Mouse (Mus musculus): Measurements from ENCODE around the gene Abhd17a. TPM values are rescaled to one million over a fixed set of nuclear protein-coding genes. Genes with fewer than 3 reads are reported as not detected.

The Abhd17a gene
- 97.7 and 98.7 TPM in 2 replicates for total RNA-seq (2021)
- long read RNA-seq, experiment 1, transcript Abhd17a-201 (5 exons, 1,468 nt): major isoform, 206 of 304 reads
- long read RNA-seq, experiment 1, partial matches to known transcripts: 16 of 304 reads
- long read RNA-seq, experiment 1, other reads (novel, unspliced or antisense): 82 of 304 reads
- long read RNA-seq, experiment 2, transcript Abhd17a-201 (5 exons, 1,468 nt): major isoform, 128 of 262 reads
- long read RNA-seq, experiment 2, partial matches to known transcripts: 14 of 262 reads
- long read RNA-seq, experiment 2, other reads (novel, unspliced or antisense): 118 of 262 reads

DNA sequence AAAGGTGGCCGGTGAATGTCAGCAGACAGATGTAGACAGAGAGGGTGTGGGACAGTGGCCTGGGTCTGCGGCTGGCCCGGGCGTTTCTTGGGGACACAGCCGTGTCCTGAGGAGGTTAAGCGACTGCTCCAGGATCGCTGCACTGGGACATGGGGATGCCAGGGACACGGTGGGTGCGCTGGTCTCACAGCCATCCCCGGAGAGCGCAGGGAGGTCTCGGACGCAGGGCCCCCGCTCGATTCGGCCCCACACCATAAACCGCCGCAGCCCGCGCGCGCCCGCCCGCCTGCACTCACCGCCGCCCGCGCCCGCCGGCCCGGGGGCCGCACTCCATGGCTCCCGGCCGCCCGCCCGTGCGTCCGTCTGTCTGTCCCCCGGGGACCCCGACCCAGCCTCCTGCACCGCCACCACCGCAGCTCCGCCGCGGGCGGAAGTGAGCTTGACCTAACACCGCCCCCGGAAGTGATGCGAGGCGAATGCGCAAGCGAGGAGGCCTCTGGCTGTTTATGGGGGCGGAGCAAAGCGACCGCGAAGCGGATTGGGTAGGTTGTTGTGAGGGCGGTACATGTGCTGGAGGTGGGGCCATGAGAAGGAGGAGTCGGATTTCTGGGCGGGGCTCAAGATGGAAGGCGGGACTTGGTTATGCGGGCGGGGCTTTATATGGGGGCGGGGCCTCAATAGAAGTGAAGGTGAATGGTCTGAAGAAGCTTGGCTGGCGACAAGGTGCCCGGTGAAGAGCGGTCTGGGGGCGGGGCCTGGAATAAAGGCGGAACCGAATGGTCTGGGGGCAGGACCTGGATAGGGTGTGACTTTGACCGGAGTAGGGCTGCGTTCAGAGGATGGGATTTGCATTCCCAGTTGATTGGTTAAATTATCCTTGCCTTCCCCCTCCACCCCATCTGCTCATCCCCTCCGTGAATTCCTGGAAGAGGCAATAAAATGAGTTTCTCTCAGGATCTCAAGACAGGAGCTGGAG is at the start of gene Abhd17a:
TSS of gene Abhd17a (minus strand) at position 463 of the 976 bp plus-strand sequence.
- peak; percentile 99 for DNase-seq

DNA sequence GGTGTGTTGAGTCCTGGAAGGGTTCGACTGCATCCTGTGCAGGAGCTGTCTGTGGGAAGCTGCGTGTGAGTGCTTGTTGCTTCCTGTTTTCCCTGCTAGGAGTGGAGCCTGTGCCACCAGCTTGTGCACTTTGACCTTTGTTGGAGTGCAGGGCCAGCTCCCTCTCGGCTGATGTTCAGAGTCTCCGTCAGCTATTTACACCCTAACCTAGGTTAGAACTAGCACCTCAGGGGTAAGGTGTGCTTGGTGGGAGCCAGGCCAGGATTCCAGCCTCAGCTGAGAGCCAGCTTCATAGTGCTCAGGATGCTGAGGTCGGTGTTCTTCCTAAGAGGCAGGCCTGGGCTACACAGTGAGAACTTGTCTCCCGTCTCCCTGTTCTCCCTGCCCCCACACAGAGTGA is 45.2 kb upstream of the Abhd17a start:
- no peak for DNase-seq

DNA sequence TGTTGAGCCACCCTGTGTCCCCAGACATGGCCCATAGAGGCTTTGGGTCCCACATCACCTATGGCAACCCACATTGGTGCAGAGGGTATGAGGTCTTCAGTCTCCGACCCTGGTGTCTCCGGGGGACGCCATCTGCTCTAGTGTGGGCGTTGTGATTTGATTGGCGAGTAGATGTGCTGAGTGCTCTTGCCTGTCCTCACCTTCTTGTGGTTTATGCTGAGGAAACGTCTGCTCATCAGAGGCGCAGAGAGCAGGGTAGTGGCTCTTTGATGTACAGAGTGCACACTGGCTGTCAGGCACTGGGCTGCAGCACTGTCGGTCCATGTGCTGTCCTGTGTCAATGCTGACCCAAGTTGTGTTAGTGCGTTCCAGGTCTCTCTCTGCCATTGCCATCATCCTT is 38.8 kb upstream of the Abhd17a start:
- no peak for DNase-seq

DNA sequence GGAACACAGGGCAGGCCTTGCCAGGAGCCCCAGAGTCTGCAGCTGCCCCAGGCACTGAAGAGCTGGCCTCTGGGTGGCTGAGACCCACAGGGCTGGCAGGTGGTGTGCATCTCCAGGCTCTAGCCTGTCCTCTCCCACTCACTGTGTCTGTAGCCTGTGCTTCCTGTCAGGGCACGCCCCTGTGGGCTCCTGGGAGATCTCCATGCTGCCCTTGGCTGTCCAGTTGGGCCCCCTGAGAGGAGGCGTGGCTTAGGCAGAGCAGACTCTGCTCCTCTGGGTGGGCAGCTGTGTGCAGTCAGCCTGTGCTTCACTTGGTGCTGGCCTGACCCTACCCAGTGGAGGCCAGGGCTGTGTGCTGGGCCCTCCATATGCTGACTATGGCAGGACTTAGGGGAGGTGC is 37.5 kb upstream of the Abhd17a start:
- DNase-seq: peak; percentile 65

DNA sequence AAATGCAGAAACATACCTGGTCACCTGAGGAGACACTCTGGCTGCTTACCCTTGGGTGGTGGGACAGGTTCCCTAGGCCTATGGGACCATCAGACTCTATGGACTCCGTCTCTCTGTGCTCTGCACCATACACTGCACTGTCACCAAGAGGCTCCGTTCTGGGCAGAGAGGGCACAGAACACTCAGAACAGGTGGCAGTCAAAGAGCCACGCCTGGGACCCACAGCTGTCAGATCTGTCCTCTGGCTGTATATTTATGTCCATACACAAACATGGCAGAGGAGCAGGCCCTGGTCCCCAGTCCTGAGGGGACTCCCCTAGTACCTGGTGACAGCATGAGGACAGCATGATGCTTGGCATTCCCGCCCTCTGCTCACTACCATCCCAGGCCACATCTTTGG is 35.6 kb upstream of the Abhd17a start:
- no peak for DNase-seq

DNA sequence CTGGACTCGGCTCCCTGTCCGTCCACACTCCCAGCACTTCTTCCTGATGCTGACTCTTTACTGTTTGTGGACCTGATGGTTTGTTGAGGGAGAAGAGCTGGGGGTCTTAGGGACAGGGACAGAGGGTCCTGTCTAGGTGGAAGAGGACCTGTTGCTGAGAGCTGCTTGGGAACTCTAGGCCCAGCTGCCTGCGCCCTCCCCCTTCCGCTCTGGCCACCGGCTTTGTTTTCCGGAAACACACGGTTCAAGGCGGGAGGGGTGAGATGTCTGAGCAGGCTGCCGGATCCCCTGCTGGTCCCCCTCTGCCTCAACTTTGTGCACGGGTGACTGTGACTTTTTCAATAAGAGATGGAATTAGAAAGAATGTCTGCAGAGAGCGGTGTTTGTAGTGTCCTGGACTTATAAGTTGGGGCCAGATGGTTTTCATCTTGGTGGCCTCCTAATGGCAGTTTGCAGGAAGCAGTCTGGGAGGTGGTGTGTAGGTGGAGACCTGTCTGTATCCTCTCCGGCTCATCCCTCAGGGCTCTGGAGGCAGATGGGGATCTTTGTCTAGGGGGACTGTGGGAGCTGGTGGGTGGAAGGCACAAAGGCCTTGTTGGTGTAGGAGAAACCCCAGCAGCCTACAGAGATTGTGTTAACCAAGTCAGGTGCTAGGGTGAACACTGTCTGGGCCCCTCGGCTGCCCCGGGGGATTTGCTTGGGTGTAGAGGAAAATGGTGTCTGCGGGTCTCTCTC is 33.5 kb upstream of the Abhd17a start:
- DNase-seq: peak; percentile 83

DNA sequence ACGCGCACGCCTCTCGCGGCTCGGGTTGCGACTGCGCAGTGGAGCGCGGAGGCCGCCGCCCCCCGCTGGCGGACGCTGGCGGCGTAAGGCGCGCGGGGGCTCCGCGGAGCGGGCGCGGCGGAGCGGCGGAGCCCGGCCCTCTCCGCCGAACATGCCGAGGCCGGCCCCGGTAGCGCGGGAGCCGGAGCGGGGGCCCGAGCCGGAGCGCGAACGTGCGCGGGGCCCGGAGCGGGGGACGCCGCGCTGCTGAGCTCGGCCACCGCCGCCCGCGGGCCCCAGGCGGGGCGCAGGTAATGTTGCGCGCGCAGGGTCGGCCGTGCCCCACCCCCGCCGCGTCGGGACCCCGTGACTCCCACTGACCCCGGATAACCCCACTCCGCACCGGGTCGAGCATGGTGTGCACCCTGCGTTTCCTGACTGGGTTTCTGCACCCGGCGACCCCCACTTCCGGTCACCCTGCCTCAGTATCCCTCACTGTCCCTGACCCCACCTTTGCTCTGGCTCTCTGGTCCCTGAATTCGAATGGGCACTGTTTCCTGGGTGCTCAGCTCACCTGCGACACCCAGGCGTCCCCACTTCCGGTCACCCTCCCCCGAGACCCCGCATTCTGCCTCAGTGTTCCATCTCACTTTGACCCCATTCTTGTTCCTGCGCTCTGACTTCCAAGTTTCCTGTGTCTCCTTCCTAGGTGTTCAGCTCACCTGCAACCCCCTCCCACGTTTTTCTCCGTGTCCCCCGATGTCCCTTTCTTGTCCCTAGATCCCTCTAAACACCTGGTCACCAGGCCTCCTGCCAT is 32.7 kb upstream of the Abhd17a start, which contains the start of gene Csnk1g2:
TSS of gene Csnk1g2 (plus strand) at position 178 of the 796 bp plus-strand sequence.
- DNase-seq: peak; percentile 77

DNA sequence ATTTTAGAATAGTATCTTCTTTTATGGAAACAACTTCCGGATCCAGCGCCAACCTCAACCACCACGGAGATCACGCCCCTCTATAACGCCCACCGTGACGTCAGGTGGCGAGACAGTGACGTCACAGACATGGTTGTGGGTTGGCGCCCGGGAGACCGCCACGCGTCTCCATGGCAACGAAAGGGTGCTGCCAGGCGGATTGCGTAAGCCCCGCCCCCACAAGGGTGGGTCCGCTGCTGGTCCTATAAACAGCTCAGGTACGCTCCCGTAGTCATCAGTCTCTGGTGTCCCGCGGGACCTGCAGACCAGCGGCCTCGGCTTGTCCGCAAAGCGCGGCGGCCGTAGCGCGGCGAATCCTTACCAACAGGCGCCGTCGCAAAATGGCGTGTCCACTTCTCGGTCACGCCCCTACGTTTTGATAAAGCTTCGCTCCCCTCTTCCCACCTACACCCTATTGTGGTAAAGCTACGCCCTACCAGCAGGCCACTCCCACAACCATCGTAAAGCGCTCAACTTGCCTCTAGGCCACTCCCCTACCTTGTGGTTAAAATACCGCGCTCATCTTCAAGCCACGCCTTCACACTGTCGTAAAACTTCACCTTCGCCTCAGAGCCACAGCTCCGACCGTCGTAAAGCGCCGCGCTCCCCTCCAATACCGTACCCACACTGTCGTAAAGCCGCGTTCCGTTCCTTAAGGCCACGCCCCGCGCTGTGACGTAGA is 32.0 kb upstream of the Abhd17a start:
- DNase-seq: peak; percentile 99

DNA sequence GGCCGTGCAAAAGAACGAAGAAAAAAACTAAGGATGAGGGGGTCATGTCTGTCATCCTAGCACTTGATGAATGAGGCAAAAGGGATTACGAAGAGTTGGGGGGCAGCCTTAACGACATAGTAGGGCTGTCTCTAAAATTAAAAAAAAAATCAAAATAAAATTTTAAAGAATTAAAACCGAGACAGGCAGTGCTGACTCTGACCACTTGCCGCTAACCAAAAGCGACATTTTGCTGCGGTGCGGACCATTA is 31.5 kb upstream of the Abhd17a start:
- DNase-seq: no peak

DNA sequence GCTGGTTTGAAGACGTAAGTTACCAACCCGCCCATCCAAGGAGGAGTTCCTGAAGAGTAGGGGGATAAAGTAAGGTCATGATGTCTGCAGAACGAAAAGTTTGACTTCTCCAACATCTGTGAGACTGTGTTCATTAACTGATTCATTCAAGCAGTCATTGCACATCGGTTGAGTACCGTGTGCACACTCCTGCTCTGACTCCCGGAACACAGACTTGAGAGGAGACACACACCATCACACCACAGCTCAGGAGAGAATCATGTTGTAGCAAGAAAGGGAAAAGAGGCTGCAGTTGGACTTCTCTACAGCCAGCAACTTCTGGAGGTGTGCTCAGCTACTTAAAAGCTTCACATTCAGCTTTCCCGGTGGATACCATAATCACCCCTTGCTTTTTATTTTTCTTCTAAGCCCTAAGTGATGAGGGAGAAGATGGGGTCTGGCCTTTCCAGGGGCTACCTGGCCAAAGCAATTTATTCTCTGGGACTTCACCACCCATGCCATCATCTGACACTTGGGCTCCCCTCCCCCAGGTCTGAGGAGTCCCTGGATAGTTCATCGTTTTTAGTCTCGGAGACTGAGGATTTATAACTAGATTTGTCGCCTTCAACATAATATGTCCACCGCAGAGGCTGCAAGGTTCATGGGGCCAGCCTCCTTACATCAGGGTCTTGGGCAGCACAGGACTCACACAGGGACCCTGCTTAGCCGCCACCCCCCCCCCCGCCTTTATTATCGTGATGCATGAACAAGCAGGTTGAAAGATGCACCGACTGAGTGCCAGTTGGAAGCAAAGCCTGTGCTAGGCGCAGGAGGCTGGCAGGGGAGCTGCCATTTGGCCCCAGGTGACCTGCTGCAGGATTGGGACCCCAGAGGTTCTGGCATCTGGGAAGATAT is 30.9 kb upstream of the Abhd17a start:
- DNase-seq: no peak

DNA sequence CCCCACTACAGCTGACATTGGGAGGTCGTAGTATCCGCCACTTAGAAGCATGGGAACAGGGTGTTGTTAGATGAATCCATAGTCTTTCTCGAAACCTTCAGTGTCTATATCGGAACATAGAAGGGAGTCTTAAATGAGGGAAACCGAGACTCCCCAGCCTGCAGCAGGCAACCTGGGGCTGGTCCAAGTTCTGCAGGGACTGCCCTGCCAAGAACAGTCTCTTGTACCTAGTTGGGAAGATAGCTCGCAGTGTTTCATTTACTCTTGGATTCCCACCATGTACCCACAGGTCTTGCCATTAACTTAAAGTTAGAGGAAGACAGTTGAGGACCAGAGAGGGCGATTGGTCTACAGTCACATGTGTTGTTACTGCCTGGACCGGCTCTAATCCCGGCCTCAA is 30.2 kb upstream of the Abhd17a start:
- DNase-seq: no peak

DNA sequence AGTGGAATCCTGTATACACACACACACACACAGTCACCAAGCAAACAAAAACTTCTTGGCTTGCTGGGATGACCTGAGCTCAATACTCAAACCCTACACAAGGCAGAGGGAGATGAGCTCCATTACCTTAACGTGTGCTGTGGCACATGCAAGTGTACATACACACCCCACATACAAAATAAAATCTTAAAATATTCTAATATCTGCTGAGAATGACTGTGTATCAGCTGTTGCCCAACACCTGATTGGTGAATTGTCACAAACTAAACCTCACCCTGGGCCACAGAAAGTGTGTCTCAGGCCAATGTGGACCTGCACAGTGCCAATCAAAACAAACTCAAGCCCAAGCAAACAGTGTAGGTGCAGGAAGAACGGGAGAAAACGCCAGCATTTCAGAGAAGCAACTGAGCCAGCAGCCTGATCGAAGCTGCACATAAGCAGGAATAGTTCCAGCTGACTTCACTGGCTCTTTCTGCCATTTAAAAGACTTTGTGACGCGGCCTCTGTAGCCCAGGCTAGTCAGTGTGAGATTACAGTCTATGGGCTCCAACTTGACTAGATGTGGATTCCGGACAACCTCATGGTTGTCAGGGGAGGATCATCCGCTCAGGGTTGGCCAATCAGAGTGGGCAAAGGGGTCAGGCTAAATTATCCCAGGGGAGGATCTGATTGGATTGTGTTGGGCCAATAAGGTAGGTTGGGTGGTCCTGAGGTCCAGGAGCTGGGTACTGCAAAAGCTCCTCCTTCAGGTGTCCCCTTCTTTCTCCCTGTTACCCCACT is 29.5 kb upstream of the Abhd17a start:
- no peak for DNase-seq

DNA sequence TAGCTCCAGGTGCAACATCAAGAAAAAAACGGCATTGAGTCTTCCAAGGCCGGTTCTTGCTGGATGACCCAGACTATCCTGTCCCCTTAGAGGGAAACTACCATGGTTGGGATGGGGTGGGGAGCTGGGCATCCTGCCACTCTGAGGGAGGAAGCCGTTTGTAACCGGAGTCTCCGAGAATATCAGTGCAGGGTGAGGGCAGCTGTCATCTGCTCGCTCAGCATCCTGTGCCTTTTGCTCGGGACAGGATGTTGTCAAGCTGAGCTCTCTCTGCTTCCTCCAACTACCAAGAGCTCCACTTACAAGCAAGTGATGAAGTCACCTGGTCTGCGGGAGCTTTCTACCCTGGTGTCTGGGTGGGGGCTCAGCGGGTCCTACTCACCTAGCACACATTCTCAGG is 28.0 kb upstream of the Abhd17a start:
- peak; percentile 72 for DNase-seq

DNA sequence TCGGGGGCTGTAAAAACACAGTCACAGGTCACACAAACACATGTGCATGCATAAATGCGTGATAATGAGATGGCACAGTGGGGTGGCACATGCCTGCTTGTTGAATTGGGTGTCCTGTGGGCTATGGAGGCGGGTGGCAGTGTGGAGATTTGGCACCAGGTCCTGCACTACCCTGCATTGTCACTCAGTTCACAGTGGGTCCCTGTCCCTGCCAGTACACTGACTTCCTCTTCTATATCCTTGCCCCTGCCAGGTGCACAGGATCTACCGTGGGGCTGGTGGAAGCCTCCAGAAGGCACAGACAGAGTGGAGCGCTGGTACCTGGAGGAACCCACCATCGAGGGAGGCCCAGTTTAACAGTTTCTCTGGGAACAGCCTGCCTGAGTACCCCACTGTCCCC is 24.2 kb upstream of the Abhd17a start:
- DNase-seq: no peak

DNA sequence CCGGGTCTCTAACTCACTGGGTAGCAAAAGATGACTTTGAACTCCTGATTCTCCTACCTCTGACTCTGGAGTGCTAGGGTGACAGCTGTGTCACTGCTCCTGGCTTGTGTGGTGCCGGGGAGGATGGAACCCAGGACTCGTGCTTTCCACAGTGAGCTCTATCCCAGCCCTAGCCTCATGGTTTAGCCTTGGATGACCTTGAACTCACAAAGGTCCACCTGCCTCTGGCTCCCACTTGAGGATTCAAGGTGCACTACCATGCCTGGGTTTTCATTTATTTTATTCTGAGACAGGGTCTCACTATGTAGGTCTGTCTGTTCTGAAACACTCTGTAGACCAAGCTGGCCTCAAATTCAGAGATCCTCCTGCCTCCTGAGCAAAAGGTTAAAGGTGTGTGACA is 23.7 kb upstream of the Abhd17a start:
- no peak for DNase-seq

DNA sequence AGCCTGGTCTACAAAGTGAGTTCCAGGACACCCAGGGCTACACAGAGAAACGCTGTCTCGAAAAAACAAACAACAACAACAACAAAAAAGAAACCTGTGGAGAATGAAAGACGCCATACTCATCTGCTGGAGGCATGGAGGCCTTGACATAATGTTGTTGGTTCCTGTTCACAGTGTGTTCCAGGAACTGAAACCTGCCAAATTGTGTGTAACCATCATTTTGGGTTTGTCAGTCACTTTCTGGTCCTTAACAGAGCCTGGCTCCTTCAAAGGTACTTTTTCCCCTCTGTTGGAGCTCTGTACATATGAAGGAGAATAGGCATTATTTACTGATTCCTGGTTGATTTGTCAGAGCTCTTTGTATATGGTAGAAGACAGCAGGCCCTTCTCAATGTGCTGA is 21.8 kb upstream of the Abhd17a start:
- no peak for DNase-seq

DNA sequence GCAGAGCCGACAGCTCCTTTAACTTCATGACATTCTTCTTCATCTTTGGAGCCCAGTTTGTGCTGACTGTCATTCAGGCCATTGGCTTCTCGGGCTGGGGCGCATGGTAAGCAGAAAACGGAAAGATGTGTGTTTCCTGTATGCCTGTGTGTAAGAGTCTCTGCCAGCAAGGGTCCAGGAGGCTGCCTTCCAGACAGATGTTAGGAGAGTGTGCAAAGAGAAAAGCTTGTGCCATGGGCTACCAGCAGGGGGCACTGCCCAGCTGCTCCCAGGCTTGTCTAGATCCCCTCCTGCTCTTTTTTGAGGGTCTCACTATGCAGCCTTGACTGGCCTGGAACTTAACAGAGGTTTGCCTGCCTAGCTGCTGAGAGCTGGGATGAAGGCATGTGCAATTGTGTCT is 20.9 kb upstream of the Abhd17a start:
- peak; percentile 73 for DNase-seq

DNA sequence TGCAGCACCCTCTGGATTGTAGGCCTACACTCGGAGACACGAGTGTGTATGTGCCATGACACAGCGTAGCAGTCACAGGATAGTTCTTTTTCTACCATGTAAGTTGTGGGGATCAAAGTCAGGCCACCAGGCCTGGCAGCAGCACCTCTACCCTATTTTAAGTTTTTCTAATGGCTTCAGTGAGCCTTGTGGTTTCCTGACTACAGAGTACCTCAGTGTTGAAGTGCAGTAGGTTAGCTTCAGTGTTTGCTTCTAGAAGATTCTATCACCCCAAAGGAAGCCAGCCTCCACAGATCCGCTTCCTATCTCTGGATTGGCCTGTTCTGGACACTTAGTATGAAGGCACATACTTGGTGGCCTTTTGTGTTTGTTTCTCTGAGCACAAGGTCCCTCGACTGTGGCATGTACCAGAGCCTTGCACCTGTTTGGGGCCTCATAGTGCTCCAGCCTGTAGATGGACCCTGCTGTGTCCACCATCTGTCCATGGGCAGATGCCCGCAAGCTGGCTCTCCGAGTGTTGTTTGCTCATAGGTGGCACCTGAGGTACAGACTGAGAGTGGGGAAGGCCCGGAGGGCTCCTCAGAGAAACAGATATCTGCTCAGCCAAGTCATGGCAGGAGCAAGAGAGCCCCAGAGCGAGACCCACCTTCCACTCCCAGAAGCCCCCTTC is 20.1 kb upstream of the Abhd17a start:
- DNase-seq: no peak

Measured in adrenal gland, postnatal 14 days (tissue).